Mouse (Mus musculus) fibroblast of lung, adult 2 months (primary cell): ENCODE results near the gene Timm44.

Experiments
- DNase-seq: peaks from one replicate; pipeline ENCODE4 v3.0.0-alpha.2; 2011; ENCODE audit warnings: low read depth

Timm44 gene

GRCm38 (mm10) chr8:4237814-4238433 is 37.8 kb downstream of the Timm44 start:
- no peak for DNase-seq

- no peak for DNase-seq
Measured at GRCm38 (mm10) chr8:4230612-4231351, 44.9 kb downstream of the Timm44 start.

- no peak for DNase-seq
Measured at GRCm38 (mm10) chr8:4229784-4230183, 45.9 kb downstream of the Timm44 start.

- no peak for DNase-seq
Measured at GRCm38 (mm10) chr8:4227919-4228318, 47.8 kb downstream of the Timm44 start.

GRCm38 (mm10) chr8:4226739-4227347 is 48.9 kb downstream of the Timm44 start, which contains the start of gene Lrrc8e:
TSS of gene Lrrc8e (plus strand) at chr8:4226827.
- no peak for DNase-seq

GRCm38 (mm10) chr8:4226323-4226722 is 49.4 kb downstream of the Timm44 start:
- DNase-seq, result no peak

- DNase-seq, result no peak
Measured at GRCm38 (mm10) chr8:4222059-4222458, 53.7 kb downstream of the Timm44 start.

GRCm38 (mm10) chr8:4219617-4220016 is 56.1 kb downstream of the Timm44 start:
- no peak for DNase-seq

GRCm38 (mm10) chr8:4216791-4217621 is 58.7 kb downstream of the Timm44 start, which contains the start of gene Prr36:
TSS of gene Prr36 (minus strand) at chr8:4217459.
- DNase-seq, result no peak

GRCm38 (mm10) chr8:4216296-4216695 is 59.4 kb downstream of the Timm44 start:
- no peak for DNase-seq

GRCm38 (mm10) chr8:4214006-4214980 is 61.4 kb downstream of the Timm44 start:
- DNase-seq, result no peak

GRCm38 (mm10) chr8:4213210-4214005 is 62.3 kb downstream of the Timm44 start:
- no peak for DNase-seq

- DNase-seq, result no peak
Measured at GRCm38 (mm10) chr8:4212809-4213209, 62.9 kb downstream of the Timm44 start.

- DNase-seq, result no peak
Measured at GRCm38 (mm10) chr8:4211097-4211496, 64.6 kb downstream of the Timm44 start.
